Mouse (Mus musculus): ENCODE results near the gene Fbxo44. TPM values are rescaled to one million over a fixed set of nuclear protein-coding genes. Genes with fewer than 3 reads are reported as not detected.
"Not testable (repeated sequence)": the region's sequence is repeated elsewhere in the genome, so short reads cannot be mapped to it uniquely, and the experiment has no call there.

Fbxo44 gene
- polyA plus RNA-seq, 1 experiment from 2014 or later: 60.8 TPM

GRCm38 (mm10) chr4:148185819-148186218, 25.5 kb upstream of the Fbxo44 start:
- H3K4me2 ChIP-seq (ENCODE audit: low read depth): no peak overlapping the region
- H3K9ac ChIP-seq (ENCODE audit: low read length): no peak overlapping the region
- WGBS: 71% methylated on average over 4 of the region's 4 CpGs
- no peaks in the 10 kb centered on the region; the same call in 1 of the 2 replicates for H3K4me1 ChIP-seq (ENCODE audit: control insufficient read depth, insufficient read depth, low read length)
- H3K4me3 ChIP-seq (ENCODE audit: low read depth, low read length): no peak overlapping the region
- no peaks in the 10 kb centered on the region for H3K27me3 ChIP-seq (ENCODE audit: control insufficient read depth, insufficient read depth, low read length)
- DNase-seq (ENCODE audit: low spot score): no peak
- no peak overlapping the region for H3K27ac ChIP-seq (ENCODE audit: low read depth, low read length)
- no peaks in the 10 kb centered on the region for H3K9me3 ChIP-seq (ENCODE audit: control insufficient read depth, low read length)
- no peaks in the 10 kb centered on the region for H3K36me3 ChIP-seq (ENCODE audit: control insufficient read depth, insufficient read depth, low read length)
- ATAC-seq (ENCODE audit: insufficient read depth, low FRiP score, low TSS enrichment): no peak

GRCm38 (mm10) chr4:148184564-148184963, 24.3 kb upstream of the Fbxo44 start:
- DNase-seq (ENCODE audit: low spot score) (no peak), ATAC-seq (ENCODE audit: insufficient read depth, low FRiP score, low TSS enrichment) (no peak)
- Histone ChIP-seq H3K9me3 (ENCODE audit: control insufficient read depth, low read length) (no peaks in the 10 kb centered on the region), H3K4me2 (ENCODE audit: low read depth) (no peak overlapping the region), H3K36me3 (ENCODE audit: control insufficient read depth, insufficient read depth, low read length) (no peaks in the 10 kb centered on the region), H3K27ac (ENCODE audit: low read depth, low read length) (no peak overlapping the region), H3K9ac (ENCODE audit: low read length) (no peak overlapping the region), H3K27me3 (ENCODE audit: control insufficient read depth, insufficient read depth, low read length) (no peaks in the 10 kb centered on the region), H3K4me1 (ENCODE audit: control insufficient read depth, insufficient read depth, low read length) (no peaks in the 10 kb centered on the region; the same call in 1 of the 2 replicates), H3K4me3 (ENCODE audit: low read depth, low read length) (no peak overlapping the region)
- WGBS: 46% methylated on average over 9 of the region's 9 CpGs

- Histone ChIP-seq H3K4me2 (ENCODE audit: low read depth) (no peak overlapping the region), H3K9me3 (ENCODE audit: control insufficient read depth, low read length) (no peaks in the 10 kb centered on the region), H3K4me1 (ENCODE audit: control insufficient read depth, insufficient read depth, low read length) (no peaks in the 10 kb centered on the region; the same call in 1 of the 2 replicates), H3K27ac (ENCODE audit: low read depth, low read length) (no peak overlapping the region), H3K36me3 (ENCODE audit: control insufficient read depth, insufficient read depth, low read length) (no peaks in the 10 kb centered on the region), H3K9ac (ENCODE audit: low read length) (no peak overlapping the region), H3K4me3 (ENCODE audit: low read depth, low read length) (no peak overlapping the region), H3K27me3 (ENCODE audit: control insufficient read depth, insufficient read depth, low read length) (no peaks in the 10 kb centered on the region)
- DNase-seq (ENCODE audit: low spot score) (no peak), ATAC-seq (ENCODE audit: insufficient read depth, low FRiP score, low TSS enrichment) (no peak)
- WGBS: 43% methylated on average over 8 of the region's 8 CpGs
Observed at GRCm38 (mm10) chr4:148182363-148182762, 22.1 kb upstream of the Fbxo44 start.

- Histone ChIP-seq H3K9me3 (ENCODE audit: control insufficient read depth, low read length) (no peaks in the 10 kb centered on the region), H3K4me1 (ENCODE audit: control insufficient read depth, insufficient read depth, low read length) (no peaks in the 10 kb centered on the region; the same call in 1 of the 2 replicates), H3K27ac (ENCODE audit: low read depth, low read length) (no peak overlapping the region), H3K4me2 (ENCODE audit: low read depth) (no peak overlapping the region), H3K4me3 (ENCODE audit: low read depth, low read length) (no peak overlapping the region), H3K9ac (ENCODE audit: low read length) (no peak overlapping the region), H3K27me3 (ENCODE audit: control insufficient read depth, insufficient read depth, low read length) (no peaks in the 10 kb centered on the region), H3K36me3 (ENCODE audit: control insufficient read depth, insufficient read depth, low read length) (no peaks in the 10 kb centered on the region)
- 93% methylated on average over 12 of the region's 12 CpGs for WGBS
- ATAC-seq (ENCODE audit: insufficient read depth, low FRiP score, low TSS enrichment) (no peak), DNase-seq (ENCODE audit: low spot score) (no peak)
Observed at GRCm38 (mm10) chr4:148181483-148181882, 21.2 kb upstream of the Fbxo44 start.

- no peaks in the 10 kb centered on the region for H3K36me3 ChIP-seq (ENCODE audit: control insufficient read depth, insufficient read depth, low read length)
- no peak for DNase-seq (ENCODE audit: low spot score)
- H3K27me3 ChIP-seq (ENCODE audit: control insufficient read depth, insufficient read depth, low read length): peaks cover 13% of the 10 kb centered on the region
- no peaks in the 10 kb centered on the region; the same call in 1 of the 2 replicates for H3K4me1 ChIP-seq (ENCODE audit: control insufficient read depth, insufficient read depth, low read length)
- no peak overlapping the region for H3K9ac ChIP-seq (ENCODE audit: low read length)
- no peak overlapping the region for H3K27ac ChIP-seq (ENCODE audit: low read depth, low read length)
- H3K4me2 ChIP-seq (ENCODE audit: low read depth): no peak overlapping the region
- H3K9me3 ChIP-seq (ENCODE audit: control insufficient read depth, low read length): no peaks in the 10 kb centered on the region
- ATAC-seq (ENCODE audit: insufficient read depth, low FRiP score, low TSS enrichment): no peak
- no peak overlapping the region for H3K4me3 ChIP-seq (ENCODE audit: low read depth, low read length)
Observed at GRCm38 (mm10) chr4:148177716-148178115, 17.4 kb upstream of the Fbxo44 start.

GRCm38 (mm10) chr4:148176603-148177002, 16.3 kb upstream of the Fbxo44 start:
- WGBS: 79% methylated on average over 5 of the region's 6 CpGs
- H3K4me2 ChIP-seq (ENCODE audit: low read depth); ATAC-seq (ENCODE audit: insufficient read depth, low FRiP score, low TSS enrichment); H3K9me3 ChIP-seq (ENCODE audit: control insufficient read depth, low read length); H3K27ac ChIP-seq (ENCODE audit: low read depth, low read length); H3K36me3 ChIP-seq (ENCODE audit: control insufficient read depth, insufficient read depth, low read length); DNase-seq (ENCODE audit: low spot score); H3K9ac ChIP-seq (ENCODE audit: low read length); H3K4me1 ChIP-seq (ENCODE audit: control insufficient read depth, insufficient read depth, low read length); H3K4me3 ChIP-seq (ENCODE audit: low read depth, low read length): not testable (repeated sequence)
- H3K27me3 ChIP-seq (ENCODE audit: control insufficient read depth, insufficient read depth, low read length): peaks cover 15% of the 10 kb centered on the region

- 15% methylated on average over 12 of the region's 12 CpGs for WGBS
- no peak overlapping the region for H3K9ac ChIP-seq (ENCODE audit: low read length)
- ATAC-seq (ENCODE audit: insufficient read depth, low FRiP score, low TSS enrichment) (no peak), DNase-seq (ENCODE audit: low spot score) (no peak)
- H3K4me2 ChIP-seq (ENCODE audit: low read depth): no peak overlapping the region
- H3K36me3 ChIP-seq (ENCODE audit: control insufficient read depth, insufficient read depth, low read length): no peaks in the 10 kb centered on the region
- H3K27ac ChIP-seq (ENCODE audit: low read depth, low read length): no peak overlapping the region
- H3K4me3 ChIP-seq (ENCODE audit: low read depth, low read length): no peak overlapping the region
- H3K9me3 ChIP-seq (ENCODE audit: control insufficient read depth, low read length): no peaks in the 10 kb centered on the region
- H3K4me1 ChIP-seq (ENCODE audit: control insufficient read depth, insufficient read depth, low read length): no peaks in the 10 kb centered on the region; the same call in 1 of the 2 replicates
- H3K27me3 ChIP-seq (ENCODE audit: control insufficient read depth, insufficient read depth, low read length): peaks cover 18% of the 10 kb centered on the region
Observed at GRCm38 (mm10) chr4:148174495-148174862, 14.2 kb upstream of the Fbxo44 start.

- peak; percentile 24; the same call in 1 of the 2 replicates for ATAC-seq (ENCODE audit: insufficient read depth, low FRiP score, low TSS enrichment)
Observed at GRCm38 (mm10) chr4:148173811-148174494, 13.7 kb upstream of the Fbxo44 start.

GRCm38 (mm10) chr4:148171261-148171660, 11.0 kb upstream of the Fbxo44 start:
- peaks cover 25% of the 10 kb centered on the region for H3K27me3 ChIP-seq (ENCODE audit: control insufficient read depth, insufficient read depth, low read length)
- H3K9ac ChIP-seq (ENCODE audit: low read length): no peak overlapping the region
- DNase-seq (ENCODE audit: low spot score) (no peak), ATAC-seq (ENCODE audit: insufficient read depth, low FRiP score, low TSS enrichment) (no peak)
- peaks cover 7% of the 10 kb centered on the region for H3K4me1 ChIP-seq (ENCODE audit: control insufficient read depth, insufficient read depth, low read length)
- no peak overlapping the region for H3K4me3 ChIP-seq (ENCODE audit: low read depth, low read length)
- H3K4me2 ChIP-seq (ENCODE audit: low read depth): no peak overlapping the region
- no peak overlapping the region for H3K27ac ChIP-seq (ENCODE audit: low read depth, low read length)
- no peaks in the 10 kb centered on the region for H3K9me3 ChIP-seq (ENCODE audit: control insufficient read depth, low read length)
- WGBS: 68% methylated on average over 3 of the region's 3 CpGs
- no peaks in the 10 kb centered on the region for H3K36me3 ChIP-seq (ENCODE audit: control insufficient read depth, insufficient read depth, low read length)

More at GRCm38 (mm10) chr4:148173811-148174494, 13.7 kb upstream of the Fbxo44 start:
- Histone ChIP-seq H3K4me1 (ENCODE audit: control insufficient read depth, insufficient read depth, low read length) (no peaks in the 10 kb centered on the region; the same call in 1 of the 2 replicates), H3K9ac (ENCODE audit: low read length) (peak overlapping the region; percentile 50), H3K27me3 (ENCODE audit: control insufficient read depth, insufficient read depth, low read length) (peaks cover 18% of the 10 kb centered on the region), H3K9me3 (ENCODE audit: control insufficient read depth, low read length) (no peaks in the 10 kb centered on the region), H3K27ac (ENCODE audit: low read depth, low read length) (peak overlapping the region; percentile 51; the same call in 1 of the 2 replicates), H3K4me3 (ENCODE audit: low read depth, low read length) (0 out of 2 replicates have a peak overlapping the region, but pooled peaks have one; percentile 5), H3K36me3 (ENCODE audit: control insufficient read depth, insufficient read depth, low read length) (no peaks in the 10 kb centered on the region), H3K4me2 (ENCODE audit: low read depth) (peak overlapping the region; percentile 34)
- peak; percentile 61 for DNase-seq (ENCODE audit: low spot score)
- WGBS: under 1% methylated on average over 30 of the region's 30 CpGs
